Mouse (Mus musculus): ENCODE measurements around the gene Olfr1350. TPM values are rescaled to one million over a fixed set of nuclear protein-coding genes. Genes with fewer than 3 reads are reported as not detected.

Olfr1350 gene
- not detected for polyA plus RNA-seq (2014; fragmentation: Illumina TruSeq; extraction: RNeasy Lipid Tissue Mini Kit (QIAGEN cat#74804); ENCODE audit: insufficient read depth, low read depth, low replicate concordance)

DNA sequence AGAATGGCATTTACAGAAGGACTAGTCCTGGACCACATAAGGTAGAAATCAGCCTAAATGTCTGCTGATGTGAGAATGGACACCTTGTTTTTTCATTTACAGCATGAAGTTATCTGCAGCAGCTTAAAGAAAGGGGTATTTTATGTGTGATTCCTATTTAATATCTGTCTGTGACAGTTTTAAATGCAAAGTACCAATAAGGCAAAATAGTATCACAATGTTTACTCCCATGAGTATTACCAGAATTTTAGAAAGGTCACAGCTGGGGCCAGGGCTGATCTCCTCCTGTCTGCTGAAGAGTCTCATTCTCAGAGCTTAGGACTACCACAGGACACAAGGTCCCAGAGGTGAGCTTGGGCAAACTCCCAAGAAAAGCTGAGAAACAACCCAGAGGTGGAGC, at the start of gene Olfr1350:
Gene Olfr1350 (plus strand): TSS at position 301 of the 400 bp plus-strand sequence.

DNA sequence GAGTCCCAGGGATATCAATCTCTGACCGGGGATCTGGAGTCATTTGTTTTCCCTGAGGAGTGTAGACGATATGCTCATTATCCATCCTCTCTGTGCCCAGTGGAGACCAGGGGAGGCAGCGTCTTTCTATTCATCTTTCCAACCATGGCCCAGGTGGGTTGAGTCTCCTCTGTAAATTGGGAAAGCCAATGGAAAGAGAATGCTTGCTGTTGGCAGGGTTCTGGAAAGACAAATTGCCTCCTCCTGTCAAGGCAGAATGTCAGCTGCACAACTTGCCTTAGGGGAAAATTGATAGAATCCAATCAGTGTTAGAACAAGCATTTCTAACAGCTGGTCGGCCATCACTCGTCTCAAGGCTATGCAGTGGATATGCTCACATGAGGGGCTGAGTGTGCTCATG, 41.8 kb upstream of the Olfr1350 start, which contains the start of gene Olfr1349:
Gene Olfr1349 (minus strand): TSS at position 101 of the 400 bp plus-strand sequence.

Other genes starting within 250 kb of the Olfr1350 start
- 1.8 TPM for gene Zfp583, start 233.6 kb upstream of the Olfr1350 start, polyA plus RNA-seq (2014; fragmentation: Illumina TruSeq; extraction: RNeasy Lipid Tissue Mini Kit (QIAGEN cat#74804); ENCODE audit: insufficient read depth, low read depth, low replicate concordance)
- 0.27 TPM for gene Gm3854, start 221.1 kb upstream of the Olfr1350 start, polyA plus RNA-seq (2014; fragmentation: Illumina TruSeq; extraction: RNeasy Lipid Tissue Mini Kit (QIAGEN cat#74804); ENCODE audit: insufficient read depth, low read depth, low replicate concordance)
- gene Zfp78, start 201.6 kb upstream of the Olfr1350 start, polyA plus RNA-seq (2014; fragmentation: Illumina TruSeq; extraction: RNeasy Lipid Tissue Mini Kit (QIAGEN cat#74804); ENCODE audit: insufficient read depth, low read depth, low replicate concordance): 1.1 TPM
- gene Zfp28, start 181.5 kb upstream of the Olfr1350 start, polyA plus RNA-seq (2014; fragmentation: Illumina TruSeq; extraction: RNeasy Lipid Tissue Mini Kit (QIAGEN cat#74804); ENCODE audit: insufficient read depth, low read depth, low replicate concordance): 2.1 TPM
- not detected for gene Smim17, start 166.1 kb upstream of the Olfr1350 start, polyA plus RNA-seq (2014; fragmentation: Illumina TruSeq; extraction: RNeasy Lipid Tissue Mini Kit (QIAGEN cat#74804); ENCODE audit: insufficient read depth, low read depth, low replicate concordance)
- not detected for gene Gm20715, start 154.6 kb upstream of the Olfr1350 start, polyA plus RNA-seq (2014; fragmentation: Illumina TruSeq; extraction: RNeasy Lipid Tissue Mini Kit (QIAGEN cat#74804); ENCODE audit: insufficient read depth, low read depth, low replicate concordance)
- not detected for gene Olfr1344, start 126.2 kb upstream of the Olfr1350 start, polyA plus RNA-seq (2014; fragmentation: Illumina TruSeq; extraction: RNeasy Lipid Tissue Mini Kit (QIAGEN cat#74804); ENCODE audit: insufficient read depth, low read depth, low replicate concordance)
- gene Olfr1336, start 108.7 kb upstream of the Olfr1350 start, polyA plus RNA-seq (2014; fragmentation: Illumina TruSeq; extraction: RNeasy Lipid Tissue Mini Kit (QIAGEN cat#74804); ENCODE audit: insufficient read depth, low read depth, low replicate concordance): not detected
- not detected for gene Olfr1346, start 97.7 kb upstream of the Olfr1350 start, polyA plus RNA-seq (2014; fragmentation: Illumina TruSeq; extraction: RNeasy Lipid Tissue Mini Kit (QIAGEN cat#74804); ENCODE audit: insufficient read depth, low read depth, low replicate concordance)
- not detected for gene Olfr5, start 77.9 kb upstream of the Olfr1350 start, polyA plus RNA-seq (2014; fragmentation: Illumina TruSeq; extraction: RNeasy Lipid Tissue Mini Kit (QIAGEN cat#74804); ENCODE audit: insufficient read depth, low read depth, low replicate concordance)
- gene Olfr1347, start 65.1 kb upstream of the Olfr1350 start, polyA plus RNA-seq (2014; fragmentation: Illumina TruSeq; extraction: RNeasy Lipid Tissue Mini Kit (QIAGEN cat#74804); ENCODE audit: insufficient read depth, low read depth, low replicate concordance): not detected
- not detected for gene Olfr1348, start 56.1 kb upstream of the Olfr1350 start, polyA plus RNA-seq (2014; fragmentation: Illumina TruSeq; extraction: RNeasy Lipid Tissue Mini Kit (QIAGEN cat#74804); ENCODE audit: insufficient read depth, low read depth, low replicate concordance)
- gene Olfr1349, start 41.9 kb upstream of the Olfr1350 start, polyA plus RNA-seq (2014; fragmentation: Illumina TruSeq; extraction: RNeasy Lipid Tissue Mini Kit (QIAGEN cat#74804); ENCODE audit: insufficient read depth, low read depth, low replicate concordance): not detected
- 0.10 TPM for gene Zim1, start 131.6 kb downstream of the Olfr1350 start, polyA plus RNA-seq (2014; fragmentation: Illumina TruSeq; extraction: RNeasy Lipid Tissue Mini Kit (QIAGEN cat#74804); ENCODE audit: insufficient read depth, low read depth, low replicate concordance)
- 3.0 TPM for gene Peg3, start 165.6 kb downstream of the Olfr1350 start, polyA plus RNA-seq (2014; fragmentation: Illumina TruSeq; extraction: RNeasy Lipid Tissue Mini Kit (QIAGEN cat#74804); ENCODE audit: insufficient read depth, low read depth, low replicate concordance)
- gene Usp29, start 165.7 kb downstream of the Olfr1350 start, polyA plus RNA-seq (2014; fragmentation: Illumina TruSeq; extraction: RNeasy Lipid Tissue Mini Kit (QIAGEN cat#74804); ENCODE audit: insufficient read depth, low read depth, low replicate concordance): not detected